Mouse (Mus musculus): ENCODE data around the gene Gtf2a1l. TPM values are rescaled to one million over a fixed set of nuclear protein-coding genes. Genes with fewer than 3 reads are reported as not detected.
A peak's percentile ranks its signal among the peaks of the same experiment; 100 is the strongest.

Gtf2a1l gene
- polyA plus RNA-seq, 1 experiment from 2014 or later = 0.36 TPM

GRCm38 (mm10) chr17:88658510-88658909 lies 9.9 kb upstream of the Gtf2a1l start:
- H3K4me2 ChIP-seq (replicated peaks) = no peak overlapping the region
- H3K4me1 ChIP-seq (replicated peaks) = no peaks in the 10 kb centered on the region
- H3K36me3 ChIP-seq = no peaks in the 10 kb centered on the region
- 81% methylated on average over 6 of the region's 6 CpGs for WGBS
- ATAC-seq = no peak
- no peaks in the 10 kb centered on the region for H3K9me3 ChIP-seq
- no peak overlapping the region for H3K9ac ChIP-seq
- H3K27me3 ChIP-seq (replicated peaks) = no peaks in the 10 kb centered on the region
- no peak overlapping the region for H3K27ac ChIP-seq
- H3K4me3 ChIP-seq (replicated peaks) = no peak overlapping the region

- H3K27ac ChIP-seq = no peak overlapping the region
Measured at GRCm38 (mm10) chr17:88666076-88666475, 2.4 kb upstream of the Gtf2a1l start.

GRCm38 (mm10) chr17:88669921-88670320 lies 1.5 kb downstream of the Gtf2a1l start:
- WGBS = 81% methylated on average over 2 of the region's 2 CpGs
- no peak overlapping the region for H3K4me2 ChIP-seq (replicated peaks)
- no peaks in the 10 kb centered on the region for H3K9me3 ChIP-seq
- H3K4me3 ChIP-seq (replicated peaks) = no peak overlapping the region
- no peak overlapping the region for H3K27ac ChIP-seq
- H3K9ac ChIP-seq = no peak overlapping the region
- H3K36me3 ChIP-seq = no peaks in the 10 kb centered on the region
- no peak for ATAC-seq
- 0 out of 2 replicates have a peak, but pooled peaks cover 5% of the 10 kb centered on the region for H3K4me1 ChIP-seq (replicated peaks)
- H3K27me3 ChIP-seq (replicated peaks) = no peaks in the 10 kb centered on the region

More at GRCm38 (mm10) chr17:88666076-88666475, 2.4 kb upstream of the Gtf2a1l start:
- no peak overlapping the region for H3K9ac ChIP-seq
- no peaks in the 10 kb centered on the region for H3K36me3 ChIP-seq
- no peak for ATAC-seq
- 79% methylated on average over 2 of the region's 2 CpGs for WGBS
- no peaks in the 10 kb centered on the region for H3K27me3 ChIP-seq (replicated peaks)
- H3K4me3 ChIP-seq (replicated peaks) = no peak overlapping the region
- 0 out of 2 replicates have a peak, but pooled peaks cover 5% of the 10 kb centered on the region for H3K4me1 ChIP-seq (replicated peaks)
- no peak overlapping the region for H3K4me2 ChIP-seq (replicated peaks)
- H3K9me3 ChIP-seq = no peaks in the 10 kb centered on the region

- H3K9ac ChIP-seq = no peak overlapping the region
- WGBS = 52% methylated on average over 4 of the region's 4 CpGs
Measured at GRCm38 (mm10) chr17:88670800-88671199, 2.3 kb downstream of the Gtf2a1l start.

GRCm38 (mm10) chr17:88675310-88676309 lies 7.2 kb downstream of the Gtf2a1l start:
- Histone ChIP-seq H3K4me3 (replicated peaks) (no peak overlapping the region), H3K9me3 (no peaks in the 10 kb centered on the region), H3K27ac (no peak overlapping the region), H3K27me3 (replicated peaks) (no peaks in the 10 kb centered on the region), H3K4me2 (replicated peaks) (no peak overlapping the region), H3K9ac (no peak overlapping the region), H3K4me1 (replicated peaks) (no peaks in the 10 kb centered on the region), H3K36me3 (no peaks in the 10 kb centered on the region)
- ATAC-seq = no peak
- WGBS = 89% methylated on average over 23 of the region's 23 CpGs

More at GRCm38 (mm10) chr17:88670800-88671199, 2.3 kb downstream of the Gtf2a1l start:
- Histone ChIP-seq H3K4me1 (replicated peaks) (0 out of 2 replicates have a peak, but pooled peaks cover 5% of the 10 kb centered on the region), H3K9me3 (no peaks in the 10 kb centered on the region), H3K27me3 (replicated peaks) (no peaks in the 10 kb centered on the region), H3K4me3 (replicated peaks) (no peak overlapping the region), H3K4me2 (replicated peaks) (no peak overlapping the region), H3K27ac (no peak overlapping the region), H3K36me3 (no peaks in the 10 kb centered on the region)
- no peak for ATAC-seq

GRCm38 (mm10) chr17:88688226-88688625 lies 19.8 kb downstream of the Gtf2a1l start:
- Histone ChIP-seq H3K4me1 (replicated peaks) (no peaks in the 10 kb centered on the region), H3K27me3 (replicated peaks) (no peaks in the 10 kb centered on the region), H3K27ac (no peak overlapping the region), H3K36me3 (no peaks in the 10 kb centered on the region), H3K9ac (no peak overlapping the region), H3K4me2 (replicated peaks) (no peak overlapping the region), H3K9me3 (no peaks in the 10 kb centered on the region), H3K4me3 (replicated peaks) (no peak overlapping the region)
- ATAC-seq = no peak
- 60% methylated on average over 11 of the region's 11 CpGs for WGBS

GRCm38 (mm10) chr17:88696656-88697333 lies 28.3 kb downstream of the Gtf2a1l start:
- 0 out of 2 replicates have a peak, but pooled peaks cover 3% of the 10 kb centered on the region for H3K4me1 ChIP-seq (replicated peaks)
- H3K9ac ChIP-seq = no peak overlapping the region
- no peaks in the 10 kb centered on the region for H3K36me3 ChIP-seq
- H3K4me3 ChIP-seq (replicated peaks) = no peak overlapping the region
- H3K9me3 ChIP-seq = no peaks in the 10 kb centered on the region
- H3K4me2 ChIP-seq (replicated peaks) = no peak overlapping the region
- ATAC-seq = no peak
- WGBS = 50% methylated on average over 9 of the region's 9 CpGs
- no peak overlapping the region for H3K27ac ChIP-seq
- H3K27me3 ChIP-seq (replicated peaks) = no peaks in the 10 kb centered on the region

GRCm38 (mm10) chr17:88700901-88701300 lies 32.4 kb downstream of the Gtf2a1l start:
- H3K4me1 ChIP-seq (replicated peaks) = peaks cover 3% of the 10 kb centered on the region; the same call in 1 of the 2 replicates
- H3K36me3 ChIP-seq = no peaks in the 10 kb centered on the region
- H3K27me3 ChIP-seq (replicated peaks) = no peaks in the 10 kb centered on the region
- H3K9ac ChIP-seq = no peak overlapping the region
- no peak overlapping the region for H3K27ac ChIP-seq
- H3K9me3 ChIP-seq = no peaks in the 10 kb centered on the region
- H3K4me3 ChIP-seq (replicated peaks) = no peak overlapping the region
- no peak overlapping the region for H3K4me2 ChIP-seq (replicated peaks)
- ATAC-seq = no peak

- no peak for ATAC-seq
Measured at GRCm38 (mm10) chr17:88702345-88702744, 33.9 kb downstream of the Gtf2a1l start.

GRCm38 (mm10) chr17:88703112-88703511 lies 34.7 kb downstream of the Gtf2a1l start:
- no peaks in the 10 kb centered on the region for H3K36me3 ChIP-seq
- no peak for ATAC-seq
- H3K4me1 ChIP-seq (replicated peaks) = no peaks in the 10 kb centered on the region; the same call in 1 of the 2 replicates
- no peaks in the 10 kb centered on the region for H3K27me3 ChIP-seq (replicated peaks)
- H3K27ac ChIP-seq = no peak overlapping the region
- no peak overlapping the region for H3K9ac ChIP-seq
- no peak overlapping the region for H3K4me2 ChIP-seq (replicated peaks)
- no peak overlapping the region for H3K4me3 ChIP-seq (replicated peaks)
- 38% methylated on average over 4 of the region's 4 CpGs for WGBS
- H3K9me3 ChIP-seq = no peaks in the 10 kb centered on the region

More at GRCm38 (mm10) chr17:88702345-88702744, 33.9 kb downstream of the Gtf2a1l start:
- Histone ChIP-seq H3K9me3 (no peaks in the 10 kb centered on the region), H3K36me3 (no peaks in the 10 kb centered on the region), H3K4me1 (replicated peaks) (no peaks in the 10 kb centered on the region; the same call in 1 of the 2 replicates), H3K9ac (no peak overlapping the region), H3K27me3 (replicated peaks) (no peaks in the 10 kb centered on the region), H3K4me2 (replicated peaks) (peak overlapping the region; percentile 36; the same call in 1 of the 2 replicates), H3K27ac (no peak overlapping the region), H3K4me3 (replicated peaks) (no peak overlapping the region)
- WGBS = 11% methylated on average over 6 of the region's 6 CpGs

GRCm38 (mm10) chr17:88706231-88706649 lies 37.8 kb downstream of the Gtf2a1l start:
- H3K27me3 ChIP-seq (replicated peaks) = no peaks in the 10 kb centered on the region
- no peak overlapping the region for H3K4me3 ChIP-seq (replicated peaks)
- H3K4me1 ChIP-seq (replicated peaks) = no peaks in the 10 kb centered on the region; the same call in 1 of the 2 replicates
- no peak overlapping the region for H3K9ac ChIP-seq
- H3K36me3 ChIP-seq = no peaks in the 10 kb centered on the region
- H3K9me3 ChIP-seq = no peaks in the 10 kb centered on the region
- no peak overlapping the region for H3K27ac ChIP-seq
- no peak for ATAC-seq
- no peak overlapping the region for H3K4me2 ChIP-seq (replicated peaks)
- 57% methylated on average over 8 of the region's 8 CpGs for WGBS

GRCm38 (mm10) chr17:88749646-88750045 lies 81.2 kb downstream of the Gtf2a1l start:
- no peak overlapping the region for H3K4me2 ChIP-seq (replicated peaks)
- H3K27me3 ChIP-seq (replicated peaks) = no peaks in the 10 kb centered on the region
- no peak overlapping the region for H3K27ac ChIP-seq
- 64% methylated on average over 8 of the region's 8 CpGs for WGBS
- no peaks in the 10 kb centered on the region for H3K36me3 ChIP-seq
- no peaks in the 10 kb centered on the region for H3K9me3 ChIP-seq
- no peak overlapping the region for H3K9ac ChIP-seq
- no peak for ATAC-seq
- H3K4me3 ChIP-seq (replicated peaks) = no peak overlapping the region
- H3K4me1 ChIP-seq (replicated peaks) = no peaks in the 10 kb centered on the region
